Mouse (Mus musculus) layer of hippocampus, adult 18-20 months (tissue): Measurements from ENCODE around the gene Gm2956. TPM values are rescaled to one million over a fixed set of nuclear protein-coding genes. Genes with fewer than 3 reads are reported as not detected.
A peak's percentile ranks its signal among the peaks of the same experiment; 100 is the strongest.
"Not testable (repeated sequence)": the region's sequence is repeated elsewhere in the genome, so short reads cannot be mapped to it uniquely, and the experiment has no call there.

Experiments
- DNase-seq, 2 experiments: peaks; one replicate each; pipeline ENCODE4 v3.0.0; 2022; ENCODE audit warnings: low spot score in 2 of 2
- long read RNA-seq: library from polyadenylated mRNA; stranded (forward); transcript quantifications from one replicate; pipeline ENCODE4 v2.0.0, GENCODE M21; 2021
- total RNA-seq, 2 experiments: library from RNA; stranded (reverse); gene quantifications; 2 replicates each; pipeline ENCODE4 v1.2.3; 2021

Gm2956 gene
- under 1 TPM in 1 of 2 experiments, not detected in 1; 0.52 TPM for total RNA-seq
- long read RNA-seq, partial matches to known transcripts = 8 of 22 reads
- long read RNA-seq, other reads (novel, unspliced or antisense) = 14 of 22 reads

DNA sequence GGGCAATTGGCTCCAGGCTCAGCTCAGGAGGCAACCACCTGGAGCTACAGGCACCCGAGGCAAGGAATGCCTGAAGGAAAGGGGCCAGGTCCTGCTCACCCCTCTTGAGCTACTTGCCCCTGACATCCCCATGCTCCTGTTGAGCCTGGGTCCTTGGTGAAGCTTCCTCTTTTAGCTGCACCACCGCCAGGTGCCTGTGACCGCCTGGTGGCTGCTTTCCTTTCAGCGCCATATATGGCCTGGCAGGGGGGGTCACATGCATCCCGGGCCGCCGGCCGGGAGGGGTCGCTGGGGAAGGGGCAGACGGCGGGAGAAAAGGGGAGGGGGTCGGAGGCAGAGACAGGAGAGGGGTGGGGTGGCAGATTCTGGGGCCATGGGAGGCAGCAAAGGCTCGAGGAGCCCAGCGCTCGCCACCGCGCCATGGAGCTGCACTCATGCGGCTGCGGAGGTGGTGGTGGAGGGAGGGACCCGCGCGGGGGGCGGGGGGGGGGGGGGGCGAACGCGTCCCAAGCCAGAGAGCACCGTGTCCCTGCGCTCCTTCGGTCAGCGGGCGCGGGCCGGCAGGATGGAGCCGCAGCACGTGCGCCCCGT lies at the start of gene Gm2956:
Gene Gm2956, plus strand, starts transcription at position 541 of the 591 bp plus-strand sequence.
- not testable (repeated sequence) for DNase-seq

DNA sequence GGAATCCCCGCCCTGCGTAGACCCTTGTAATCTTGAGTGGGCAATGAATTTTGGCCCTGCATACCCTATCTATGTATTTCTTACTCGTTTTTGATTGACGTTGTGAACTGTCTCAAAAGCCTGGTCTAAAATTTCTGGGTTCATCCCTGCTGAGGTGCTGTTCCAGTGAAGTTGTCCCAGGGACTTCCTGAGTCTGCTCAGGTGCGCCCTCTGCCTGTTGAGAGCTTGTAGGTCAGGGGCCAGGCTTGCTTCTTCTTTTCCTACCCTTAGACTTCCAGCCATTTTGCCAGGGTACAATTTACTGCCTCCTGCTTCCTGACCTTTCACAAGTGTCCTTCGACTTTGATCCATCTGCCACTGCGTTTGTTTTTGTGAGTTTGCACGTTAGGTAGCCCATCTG lies 979 bp downstream of the Gm2956 start:
- DNase-seq = peak; percentile 0 to 11

DNA sequence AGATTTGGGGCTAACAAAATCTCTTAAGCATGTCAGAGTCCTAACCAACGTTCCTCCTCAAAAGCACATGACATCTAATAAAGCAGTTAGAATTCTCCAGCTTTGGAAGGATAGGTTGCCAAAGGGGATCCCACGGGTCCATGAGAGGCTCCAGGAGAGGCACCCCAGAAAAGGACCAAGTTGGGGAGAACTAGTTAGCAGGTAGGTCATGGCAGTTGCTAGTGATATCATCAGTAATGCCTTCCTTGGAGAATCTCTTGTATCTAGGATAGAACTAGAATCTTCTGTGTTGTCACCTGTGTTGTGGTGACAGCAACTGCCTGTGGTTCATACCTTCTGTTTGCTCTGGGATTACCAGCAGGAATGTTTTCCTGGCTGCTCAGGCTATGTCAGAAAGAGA lies 62.4 kb downstream of the Gm2956 start, which contains the start of gene Gm10413:
Gene Gm10413, plus strand, starts transcription at position 301 of the 400 bp plus-strand sequence.
- DNase-seq = not testable (repeated sequence)

Other genes with a start within 250 kb of the Gm2956 start
- not detected for gene Gm10340, start 198.6 kb upstream of the Gm2956 start, total RNA-seq
- not detected for gene Gm5795, start 144.4 kb upstream of the Gm2956 start, total RNA-seq
- gene D830030K20Rik, start 124.1 kb upstream of the Gm2956 start, total RNA-seq = 1 to 10 TPM; 3.4 to 3.9 TPM
- gene Gm10413, start 62.5 kb downstream of the Gm2956 start, total RNA-seq = not detected
- gene Gm10409, start 80.0 kb downstream of the Gm2956 start, total RNA-seq = 1 to 10 TPM; 2.5 to 3.4 TPM
- not detected for gene Gm3005, start 95.5 kb downstream of the Gm2956 start, total RNA-seq
- not detected for gene Gm10408, start 116.8 kb downstream of the Gm2956 start, total RNA-seq